Mouse (Mus musculus) MEL (cell line): ENCODE data around the gene Olfr1432. TPM values are rescaled to one million over a fixed set of nuclear protein-coding genes. Genes with fewer than 3 reads are reported as not detected.
"Not testable (repeated sequence)": the region's sequence is repeated elsewhere in the genome, so short reads cannot be mapped to it uniquely, and the experiment has no call there.

Experiments
- DNase-seq: peaks from one replicate; pipeline ENCODE4 v3.0.0; 2011; ENCODE audit warnings: low read depth, low spot score
- H3K27ac ChIP-seq: 2 replicates; pipeline ENCODE4 v1.5.1; 2012; ENCODE audit warnings: low read depth, mild to moderate bottlenecking, control low read depth, low read length, moderate library complexity; ENCODE audit not compliant: control insufficient read depth
- H3K27me3 ChIP-seq, 2 experiments: fragments of 150-350 bp in 1 of 2; sonication (generic) in 1 of 2; 2 replicates each; pipeline ENCODE4 v1.6.1; 2012; ENCODE audit warnings: low read length in 2 of 2, mild to moderate bottlenecking in 2 of 2, improper control_type of control experiment in 1 of 2, moderate library complexity in 1 of 2; ENCODE audit not compliant: insufficient read depth in 2 of 2, control insufficient read depth in 1 of 2
- H3K36me3 ChIP-seq, 2 experiments: 2 replicates each; pipeline ENCODE4 v1.6.1; 2012 to 2014; ENCODE audit warnings: low read length in 2 of 2, improper control_type of control experiment in 1 of 2, inconsistent platforms in 1 of 2, mild to moderate bottlenecking in 1 of 2; ENCODE audit not compliant: insufficient read depth in 2 of 2, control insufficient read depth in 1 of 2
- H3K4me1 ChIP-seq, 2 experiments: fragments of 150-350 bp in 1 of 2; sonication (generic) in 1 of 2; 2 replicates each; pipeline ENCODE4 v1.6.1; 2012; ENCODE audit warnings: low read length in 2 of 2, improper control_type of control experiment in 1 of 2, mild to moderate bottlenecking in 1 of 2; ENCODE audit not compliant: insufficient read depth in 2 of 2, control insufficient read depth in 1 of 2
- H3K4me3 ChIP-seq, 2 experiments: fragments of 150-350 bp in 1 of 2; sonication (generic) in 1 of 2; 2 replicates each; pipeline ENCODE4 v1.5.1; 2012; ENCODE audit warnings: low read depth in 2 of 2, low read length in 2 of 2, mild to moderate bottlenecking in 2 of 2, moderate library complexity in 2 of 2, control low read depth in 1 of 2, improper control_type of control experiment in 1 of 2; ENCODE audit not compliant: control insufficient read depth in 1 of 2, insufficient read depth in 1 of 2
- H3K79me2 ChIP-seq: 2 replicates; pipeline ENCODE4 v1.6.1; 2012; ENCODE audit warnings: mild to moderate bottlenecking, low read length, moderate library complexity; ENCODE audit not compliant: control insufficient read depth, poor library complexity, insufficient read depth
- H3K9ac ChIP-seq: 2 replicates; pipeline ENCODE4 v1.6.1; 2012; ENCODE audit warnings: low read depth, mild to moderate bottlenecking, control low read depth, low read length, moderate library complexity; ENCODE audit not compliant: control insufficient read depth, poor library complexity, severe bottlenecking
- H3K9me3 ChIP-seq: fragments of 150-350 bp; sonication (generic); replicated peaks from 2 replicates; pipeline ENCODE4 v1.6.1; 2012; ENCODE audit warnings: mild to moderate bottlenecking, low read length, improper control_type of control experiment, moderate library complexity; ENCODE audit not compliant: insufficient read depth
- BHLHE40 ChIP-seq: IDR thresholded peaks from 2 replicates; pipeline ENCODE4 v1.6.1; 2012; ENCODE audit warnings: low read depth, mild to moderate bottlenecking, inconsistent platforms, low read length, improper control_type of control experiment, borderline replicate concordance
- CTCF ChIP-seq, 3 experiments: IDR thresholded peaks in 2 of 3; conservative IDR thresholded peaks in 1 of 3; 2 replicates each; pipeline ENCODE4 v1.5.1; 2011 to 2012; ENCODE audit warnings: low read length in 3 of 3, low read depth in 2 of 3, mild to moderate bottlenecking in 2 of 3, improper control_type of control experiment in 1 of 3, inconsistent platforms in 1 of 3, mixed read lengths in 1 of 3, moderate library complexity in 1 of 3; ENCODE audit not compliant: control insufficient read depth in 1 of 3, insufficient read depth in 1 of 3, poor library complexity in 1 of 3, severe bottlenecking in 1 of 3
- E2F4 ChIP-seq: IDR thresholded peaks from 2 replicates; pipeline ENCODE4 v1.6.1; 2011; ENCODE audit warnings: low read depth, low read length, improper control_type of control experiment, borderline replicate concordance
- ELF1 ChIP-seq: IDR thresholded peaks from 2 replicates; pipeline ENCODE4 v1.6.1; 2014; ENCODE audit warnings: low read depth, mild to moderate bottlenecking, inconsistent platforms, low read length, improper control_type of control experiment, moderate library complexity
- EP300 ChIP-seq, 2 experiments: IDR thresholded peaks; 2 replicates each; pipeline ENCODE4 v1.6.1; 2011; ENCODE audit warnings: improper control_type of control experiment in 2 of 2, low read length in 2 of 2, low read depth in 1 of 2, mild to moderate bottlenecking in 1 of 2
- GABPA ChIP-seq: IDR thresholded peaks from 2 replicates; pipeline ENCODE4 v1.6.1; 2012; ENCODE audit warnings: low read depth, mild to moderate bottlenecking, inconsistent platforms, low read length, improper control_type of control experiment, moderate library complexity
- GATA1 ChIP-seq: IDR thresholded peaks from 2 replicates; pipeline ENCODE4 v1.6.1; 2011; ENCODE audit warnings: low read depth, low read length, improper control_type of control experiment
- HCFC1 ChIP-seq: IDR thresholded peaks from 2 replicates; pipeline ENCODE4 v1.6.1; 2012; ENCODE audit warnings: low read depth, mild to moderate bottlenecking, inconsistent platforms, low read length, improper control_type of control experiment, moderate library complexity
- MEF2A ChIP-seq: IDR thresholded peaks from 2 replicates; pipeline ENCODE4 v1.6.1; 2014; ENCODE audit warnings: low read depth, mild to moderate bottlenecking, inconsistent platforms, low read length, improper control_type of control experiment; ENCODE audit not compliant: poor library complexity, insufficient replicate concordance, severe bottlenecking; ENCODE audit errors: extremely low read depth
- NELFE ChIP-seq: IDR thresholded peaks from 2 replicates; pipeline ENCODE4 v1.6.1; 2011; ENCODE audit warnings: low read depth, low read length, improper control_type of control experiment
- NRF1 ChIP-seq: IDR thresholded peaks from 2 replicates; pipeline ENCODE4 v1.6.1; 2014; ENCODE audit warnings: low read depth, mild to moderate bottlenecking, inconsistent platforms, low read length, improper control_type of control experiment, moderate library complexity; ENCODE audit not compliant: poor library complexity, insufficient read depth, severe bottlenecking
- POLR2A ChIP-seq, 2 experiments: IDR thresholded peaks; 2 replicates each; pipeline ENCODE4 v1.6.1; 2011 to 2012; ENCODE audit warnings: low read length in 2 of 2, mild to moderate bottlenecking in 2 of 2, control low read depth in 1 of 2, improper control_type of control experiment in 1 of 2, low read depth in 1 of 2, moderate library complexity in 1 of 2; ENCODE audit not compliant: control insufficient read depth in 1 of 2, insufficient read depth in 1 of 2, poor library complexity in 1 of 2
- POLR2AphosphoS2 ChIP-seq: IDR thresholded peaks from 2 replicates; pipeline ENCODE4 v1.6.1; 2011; ENCODE audit warnings: low read length, improper control_type of control experiment
- POLR2AphosphoS5 ChIP-seq: IDR thresholded peaks from 2 replicates; pipeline ENCODE4 v1.6.1; 2012; ENCODE audit warnings: low read depth, borderline replicate concordance, mild to moderate bottlenecking, inconsistent platforms, low read length, moderate library complexity, mixed read lengths
- RCOR1 ChIP-seq: IDR thresholded peaks from 2 replicates; pipeline ENCODE4 v1.6.1; 2012; ENCODE audit warnings: low read depth, mild to moderate bottlenecking, inconsistent platforms, low read length, improper control_type of control experiment
- UBTF ChIP-seq: IDR thresholded peaks from 2 replicates; pipeline ENCODE4 v1.6.1; 2012; ENCODE audit warnings: low read depth, mild to moderate bottlenecking, inconsistent platforms, low read length, improper control_type of control experiment, moderate library complexity, borderline replicate concordance; ENCODE audit not compliant: insufficient read depth
- ZNF384 ChIP-seq: IDR thresholded peaks from 2 replicates; pipeline ENCODE4 v1.6.1; 2012; ENCODE audit warnings: low read depth, mild to moderate bottlenecking, inconsistent platforms, low read length, improper control_type of control experiment
- polyA plus RNA-seq, 2 experiments: library from polyadenylated mRNA; stranded (reverse) in 1 of 2; unstranded in 1 of 2; fragments of >175 nt in 1 of 2; fragments of >200 nt in 1 of 2; gene quantifications; 2 replicates each; pipeline versions ENCODE4 v1.2.1 to v1.2.4; 2012; ENCODE audit warnings: low replicate concordance in 2 of 2, low read depth in 1 of 2; ENCODE audit not compliant: insufficient read length in 2 of 2, insufficient read depth in 1 of 2, missing spikeins in 1 of 2
- total RNA-seq: library from RNA; depleted of rRNA; stranded (reverse); fragments of 300-350 nt; gene quantifications from 2 replicates; pipeline ENCODE4 v1.2.3, GENCODE M21; 2012; rRNA removed

Olfr1432 gene
- total RNA-seq (not detected in 2 replicates), polyA plus RNA-seq (not detected)

DNA sequence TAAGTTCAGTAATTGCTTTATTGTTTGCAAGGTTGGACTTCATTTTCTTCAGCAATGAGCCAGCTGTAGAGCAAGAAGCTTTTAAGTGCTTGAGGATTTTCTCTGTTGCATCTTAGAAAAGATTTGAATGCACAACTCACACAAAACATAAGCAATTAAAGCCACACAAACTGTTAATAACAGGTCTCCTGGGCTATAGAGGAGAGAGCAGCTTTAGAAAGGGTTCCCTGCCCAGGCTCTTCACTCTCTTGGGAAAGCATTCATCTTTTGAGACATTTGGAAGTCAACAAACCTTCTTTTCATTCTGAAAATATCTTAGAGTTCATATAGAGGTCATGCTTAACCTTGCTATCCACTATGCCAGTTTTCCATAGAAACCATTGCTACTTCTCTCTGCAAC lies at the start of gene Olfr1432:
Olfr1432 (minus strand) TSS at position 101 of the 400 bp plus-strand sequence.
- not testable (repeated sequence) for H3K9ac ChIP-seq, H3K27me3 ChIP-seq

DNA sequence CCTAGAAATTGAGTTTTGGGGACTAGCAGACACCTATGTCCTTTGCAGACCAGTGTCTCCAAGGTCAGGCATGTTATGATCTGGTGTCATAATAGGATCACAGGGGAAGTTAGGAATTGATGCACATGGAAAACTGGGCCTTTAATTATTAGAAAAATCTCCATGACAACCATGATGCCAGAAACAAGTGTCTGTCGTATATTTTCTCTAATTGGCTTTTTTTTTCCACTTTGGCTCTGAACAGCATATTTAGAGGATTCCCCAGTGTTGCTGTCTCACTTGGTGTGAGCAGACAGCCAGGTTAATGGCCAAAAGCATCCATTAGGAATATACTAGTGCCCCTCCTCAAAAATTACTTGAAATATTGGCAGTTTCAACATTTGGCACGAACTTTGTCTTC lies 47.2 kb upstream of the Olfr1432 start, which contains the start of gene Olfr1434:
Olfr1434 (plus strand) TSS at position 301 of the 400 bp plus-strand sequence.
- no peak within 1 kb of the TSS for H3K27ac ChIP-seq
- TF ChIP-seq ELF1 (no peak), UBTF (no peak), MEF2A (no peak), NRF1 (no peak), EP300 (IDR thresholded peaks at IDR 0.05; ENCODE audit: low read depth in 1 of 2, low read length in 2 of 2) (no peak), CTCF (IDR thresholded peaks at IDR 0.05 in 2 of 3, conservative IDR thresholded peaks at IDR 0.05 in 1 of 3; ENCODE audit: control insufficient read depth in 1 of 3, insufficient read depth in 1 of 3, low read depth in 2 of 3, low read length in 3 of 3, poor library complexity in 1 of 3, severe bottlenecking in 1 of 3) (no peak), GATA1 (no peak), NELFE (no peak), RCOR1 (no peak), ZNF384 (no peak), POLR2A (IDR thresholded peaks at IDR 0.05; ENCODE audit: control insufficient read depth in 1 of 2, insufficient read depth in 1 of 2, low read depth in 1 of 2, low read length in 2 of 2, poor library complexity in 1 of 2) (no peak), POLR2AphosphoS2 (no peak), BHLHE40 (no peak), GABPA (no peak), E2F4 (no peak), POLR2AphosphoS5 (no peak), HCFC1 (no peak)
- TF ChIP-seq, all 39 proteins: peak for 0
- Histone ChIP-seq H3K36me3 (no peaks in the 10 kb centered on the region), H3K79me2 (no peaks in the 10 kb centered on the region), H3K4me1 (no peaks in the 10 kb centered on the region), H3K9ac (no peak within 1 kb of the TSS), H3K4me3 (no peak within 1 kb of the TSS), H3K27me3 (no peaks in the 10 kb centered on the region), H3K9me3 (no peaks in the 10 kb centered on the region)
- no peak for DNase-seq

More for the DNA sequence above, at the start of gene Olfr1432:
- not testable (repeated sequence) for H3K27ac ChIP-seq, DNase-seq, H3K36me3 ChIP-seq, H3K79me2 ChIP-seq, H3K4me3 ChIP-seq, H3K4me1 ChIP-seq, H3K9me3 ChIP-seq
